Mouse (Mus musculus): ENCODE measurements at regions not wholly inside any gene's neighbourhood (a gene's known extent, or its start where the extent isn't known, plus 50 kb on each side); places are given as distances from the start of the nearest gene placed in this dataset.

- no peak for ATAC-seq (ENCODE audit: insufficient number of reproducible peaks, low FRiP score, low TSS enrichment)
These were observed 57.8 kb downstream of the Lsm3 start for GRCm38 (mm10) chr6:91573487-91573886.

GRCm38 (mm10) chr6:91574414-91574813 lies 58.7 kb downstream of the Lsm3 start:
- ATAC-seq (ENCODE audit: insufficient number of reproducible peaks, low FRiP score, low TSS enrichment): no peak

GRCm38 (mm10) chr6:91575662-91576364 lies 60.1 kb downstream of the Lsm3 start:
- ATAC-seq (ENCODE audit: insufficient number of reproducible peaks, low FRiP score, low TSS enrichment): peak; percentile 54

GRCm38 (mm10) chr6:91576906-91577305 lies 61.2 kb downstream of the Lsm3 start:
- peak; percentile 87 for ATAC-seq (ENCODE audit: insufficient number of reproducible peaks, low FRiP score, low TSS enrichment)

GRCm38 (mm10) chr6:91579666-91580065 lies 63.9 kb downstream of the Lsm3 start:
- ATAC-seq (ENCODE audit: insufficient number of reproducible peaks, low FRiP score, low TSS enrichment): no peak

GRCm38 (mm10) chr6:91580607-91581006 lies 64.9 kb downstream of the Lsm3 start:
- no peak for ATAC-seq (ENCODE audit: insufficient number of reproducible peaks, low FRiP score, low TSS enrichment)

GRCm38 (mm10) chr6:91582338-91582737 lies 66.6 kb downstream of the Lsm3 start:
- no peak for ATAC-seq (ENCODE audit: insufficient number of reproducible peaks, low FRiP score, low TSS enrichment)

- ATAC-seq (ENCODE audit: insufficient number of reproducible peaks, low FRiP score, low TSS enrichment): no peak
These were observed 67.6 kb downstream of the Lsm3 start for GRCm38 (mm10) chr6:91583346-91583745.

GRCm38 (mm10) chr6:91585543-91585942 lies 69.8 kb downstream of the Lsm3 start:
- no peak for ATAC-seq (ENCODE audit: insufficient number of reproducible peaks, low FRiP score, low TSS enrichment)

- ATAC-seq (ENCODE audit: insufficient number of reproducible peaks, low FRiP score, low TSS enrichment): no peak
These were observed 73.5 kb downstream of the Lsm3 start for GRCm38 (mm10) chr6:91589181-91589580.

- no peak for ATAC-seq (ENCODE audit: insufficient number of reproducible peaks, low FRiP score, low TSS enrichment)
These were observed 74.7 kb downstream of the Lsm3 start for GRCm38 (mm10) chr6:91590395-91590794.

- ATAC-seq (ENCODE audit: insufficient number of reproducible peaks, low FRiP score, low TSS enrichment): no peak
These were observed 75.3 kb downstream of the Lsm3 start for GRCm38 (mm10) chr6:91590806-91591571.

GRCm38 (mm10) chr6:91592651-91593050 lies 76.9 kb downstream of the Lsm3 start:
- no peak for ATAC-seq (ENCODE audit: insufficient number of reproducible peaks, low FRiP score, low TSS enrichment)

GRCm38 (mm10) chr6:91598942-91599341 lies 83.2 kb downstream of the Lsm3 start:
- no peak for ATAC-seq (ENCODE audit: insufficient number of reproducible peaks, low FRiP score, low TSS enrichment)

- no peak for ATAC-seq (ENCODE audit: insufficient number of reproducible peaks, low FRiP score, low TSS enrichment)
These were observed 83.7 kb upstream of the Slc6a6 start for GRCm38 (mm10) chr6:91600116-91600515.

GRCm38 (mm10) chr6:91606634-91607215 lies 77.1 kb upstream of the Slc6a6 start:
- ATAC-seq (ENCODE audit: insufficient number of reproducible peaks, low FRiP score, low TSS enrichment): no peak

GRCm38 (mm10) chr6:91607613-91608272 lies 76.1 kb upstream of the Slc6a6 start:
- no peak for ATAC-seq (ENCODE audit: insufficient number of reproducible peaks, low FRiP score, low TSS enrichment)

GRCm38 (mm10) chr6:91609671-91610070 lies 74.2 kb upstream of the Slc6a6 start:
- ATAC-seq (ENCODE audit: insufficient number of reproducible peaks, low FRiP score, low TSS enrichment): no peak

GRCm38 (mm10) chr6:91615022-91615421 lies 68.8 kb upstream of the Slc6a6 start:
- no peak for ATAC-seq (ENCODE audit: insufficient number of reproducible peaks, low FRiP score, low TSS enrichment)

GRCm38 (mm10) chr6:91616541-91616940 lies 67.3 kb upstream of the Slc6a6 start:
- no peak for ATAC-seq (ENCODE audit: insufficient number of reproducible peaks, low FRiP score, low TSS enrichment)

GRCm38 (mm10) chr6:91617031-91617596 lies 66.7 kb upstream of the Slc6a6 start:
- peak; percentile 71; the same call in 1 of the 2 replicates for ATAC-seq (ENCODE audit: insufficient number of reproducible peaks, low FRiP score, low TSS enrichment)
